Mouse (Mus musculus) stomach, postnatal 0 days (tissue): ENCODE measurements around the gene Jaml. TPM values are rescaled to one million over a fixed set of nuclear protein-coding genes. Genes with fewer than 3 reads are reported as not detected.

Source experiments
- ATAC-seq: fragments of 200-750 bp; cut with Nextera tagmentation; 2 replicates; pipeline ENCODE4 v1.8.0; 2017; ENCODE audit not compliant: low FRiP score, low TSS enrichment
- DNase-seq: peaks from one replicate; pipeline ENCODE4 v3.0.0-alpha.2; 2016; ENCODE audit warnings: low spot score
- H3K27ac ChIP-seq: fragments of 300-500 bp; sonication (generic); replicated peaks from 2 replicates; pipeline ENCODE4 v1.5.1; 2014; ENCODE audit warnings: mild to moderate bottlenecking, control low read depth
- H3K27me3 ChIP-seq: fragments of 300-500 bp; sonication (generic); 2 replicates; pipeline ENCODE4 v1.6.1; 2014; ENCODE audit warnings: low read length; ENCODE audit not compliant: control insufficient read depth, insufficient read depth
- H3K36me3 ChIP-seq: fragments of 300-500 bp; sonication (generic); 2 replicates; pipeline ENCODE4 v1.6.1; 2014; ENCODE audit warnings: low read length, mixed read lengths; ENCODE audit not compliant: control insufficient read depth, insufficient read depth
- H3K4me1 ChIP-seq: fragments of 300-500 bp; sonication (generic); replicated peaks from 2 replicates; pipeline ENCODE4 v1.6.1; 2014; ENCODE audit warnings: antibody characterized with exemption; ENCODE audit not compliant: control insufficient read depth, insufficient read depth
- H3K4me2 ChIP-seq: fragments of 300-500 bp; sonication (generic); replicated peaks from 2 replicates; pipeline ENCODE4 v1.6.1; 2014; ENCODE audit warnings: low read depth, mild to moderate bottlenecking, control low read depth, moderate library complexity
- H3K4me3 ChIP-seq: fragments of 300-500 bp; sonication (generic); 2 replicates; pipeline ENCODE4 v1.5.1; 2014; ENCODE audit warnings: low read depth, low read length, control low read depth
- H3K9ac ChIP-seq: fragments of 300-500 bp; sonication (generic); 2 replicates; pipeline ENCODE4 v1.6.1; 2014; ENCODE audit warnings: mild to moderate bottlenecking, low read length, control low read depth, mixed read lengths
- H3K9me3 ChIP-seq: fragments of 300-500 bp; sonication (generic); 2 replicates; pipeline ENCODE4 v1.6.1; 2016; ENCODE audit warnings: low read length; ENCODE audit not compliant: control insufficient read depth
- CTCF ChIP-seq: IDR thresholded peaks from 2 replicates; pipeline ENCODE4 v1.5.1; 2016; ENCODE audit warnings: antibody characterized with exemption, low read depth, mild to moderate bottlenecking, moderate library complexity
- EP300 ChIP-seq: optimal IDR thresholded peaks from 2 replicates; pipeline ENCODE3; 2016; ENCODE audit warnings: antibody characterized with exemption
- WGBS: fragments of 180-500 bp; shearing (Covaris S2); extraction: QIAGEN DNeasy Blood & Tissue Kit; methylation state at CpG from one replicate; pipeline ENCODE4 v1.1.7; 2014; 5-methylcytosine and 5-hydroxymethylcytosine counted together
- polyA plus RNA-seq: library from polyadenylated mRNA; unstranded; fragments of >200 nt; fragmentation: Nextera tagmentation; extraction: Ambion mirVana; gene quantifications from 2 replicates; pipeline ENCODE4 v1.2.1, GENCODE M21; 2015

The Jaml gene
- polyA plus RNA-seq, 1 experiment from 2014 or later, result 3.5 TPM

- H3K36me3 ChIP-seq, result no peaks in the 10 kb centered on the region
- no peak overlapping the region for H3K4me2 ChIP-seq
- no peaks in the 10 kb centered on the region for H3K27me3 ChIP-seq
- H3K9me3 ChIP-seq, result no peaks in the 10 kb centered on the region
- TF ChIP-seq EP300 (no peak), CTCF (peak; percentile 84)
- ATAC-seq (no peak), DNase-seq (no peak)
- no peak overlapping the region for H3K9ac ChIP-seq
- no peak overlapping the region for H3K4me3 ChIP-seq
- WGBS, result 25% methylated on average over 4 of the region's 4 CpGs
- H3K27ac ChIP-seq, result no peak overlapping the region
- H3K4me1 ChIP-seq, result no peaks in the 10 kb centered on the region
Observed at GRCm38 (mm10) chr9:45048511-45048910, 30.5 kb upstream of the Jaml start.

GRCm38 (mm10) chr9:45049731-45050130 lies 29.3 kb upstream of the Jaml start:
- WGBS, result 88% methylated on average over 1 of the region's 1 CpGs
- Histone ChIP-seq H3K9me3 (no peaks in the 10 kb centered on the region), H3K4me1 (no peaks in the 10 kb centered on the region), H3K27me3 (no peaks in the 10 kb centered on the region), H3K36me3 (no peaks in the 10 kb centered on the region), H3K27ac (no peak overlapping the region), H3K4me2 (no peak overlapping the region), H3K4me3 (no peak overlapping the region), H3K9ac (no peak overlapping the region)
- ATAC-seq (no peak), DNase-seq (no peak)
- no peak for TF ChIP-seq CTCF
- no peak for TF ChIP-seq EP300

GRCm38 (mm10) chr9:45050301-45050700 lies 28.7 kb upstream of the Jaml start:
- Histone ChIP-seq H3K4me1 (no peaks in the 10 kb centered on the region), H3K4me2 (no peak overlapping the region), H3K36me3 (no peaks in the 10 kb centered on the region), H3K4me3 (no peak overlapping the region), H3K27ac (no peak overlapping the region), H3K9me3 (no peaks in the 10 kb centered on the region), H3K27me3 (no peaks in the 10 kb centered on the region), H3K9ac (no peak overlapping the region)
- ATAC-seq (no peak), DNase-seq (no peak)
- no peak for TF ChIP-seq CTCF
- WGBS, result 82% methylated on average over 2 of the region's 2 CpGs

- under 1% methylated on average over 31 of the region's 33 CpGs for WGBS
- DNase-seq, result peak; percentile 88
- Histone ChIP-seq H3K36me3 (no peaks in the 10 kb centered on the region), H3K27ac (peak within 1 kb of the TSS; percentile 93), H3K9ac (peak within 1 kb of the TSS; percentile 58), H3K9me3 (no peaks in the 10 kb centered on the region), H3K4me3 (peak within 1 kb of the TSS; percentile 54), H3K4me2 (peak within 1 kb of the TSS; percentile 64), H3K27me3 (no peaks in the 10 kb centered on the region), H3K4me1 (no peaks in the 10 kb centered on the region)
- TF ChIP-seq CTCF, result no peak; the same call in none of the 2 replicates
- TF ChIP-seq EP300, result no peak
- peak; percentile 87 for ATAC-seq
Observed at GRCm38 (mm10) chr9:45055082-45055713, 23.8 kb upstream of the Jaml start, which contains the start of gene Mpzl3. TSS of gene Mpzl3 (plus strand) at chr9:45055186.

- no peaks in the 10 kb centered on the region for H3K9me3 ChIP-seq
- DNase-seq (peak; percentile 27), ATAC-seq (no peak)
- no peaks in the 10 kb centered on the region for H3K36me3 ChIP-seq
- no peaks in the 10 kb centered on the region for H3K27me3 ChIP-seq
- TF ChIP-seq CTCF (no peak), EP300 (no peak)
- H3K4me3 ChIP-seq, result no peak overlapping the region
- peak overlapping the region; percentile 49 for H3K27ac ChIP-seq
- 0 out of 2 replicates have a peak overlapping the region, but pooled peaks have one; percentile 19 for H3K9ac ChIP-seq
- H3K4me2 ChIP-seq, result no peak overlapping the region
- no peaks in the 10 kb centered on the region for H3K4me1 ChIP-seq
- 39% methylated on average over 5 of the region's 5 CpGs for WGBS
Observed at GRCm38 (mm10) chr9:45058304-45058940, 20.6 kb upstream of the Jaml start.

- Histone ChIP-seq H3K9me3 (no peaks in the 10 kb centered on the region), H3K27ac (peak overlapping the region; percentile 79), H3K9ac (no peak overlapping the region), H3K4me3 (no peak overlapping the region), H3K4me2 (no peak overlapping the region), H3K36me3 (no peaks in the 10 kb centered on the region), H3K27me3 (no peaks in the 10 kb centered on the region), H3K4me1 (no peaks in the 10 kb centered on the region)
- WGBS, result 44% methylated on average over 7 of the region's 7 CpGs
- no peak for TF ChIP-seq CTCF
- no peak for TF ChIP-seq EP300
- DNase-seq (peak; percentile 52), ATAC-seq (peak; percentile 70)
Observed at GRCm38 (mm10) chr9:45060151-45060550, 18.8 kb upstream of the Jaml start.
